ENCODE assay signal across 15 mouse cellular contexts in the genomic region with DNA sequence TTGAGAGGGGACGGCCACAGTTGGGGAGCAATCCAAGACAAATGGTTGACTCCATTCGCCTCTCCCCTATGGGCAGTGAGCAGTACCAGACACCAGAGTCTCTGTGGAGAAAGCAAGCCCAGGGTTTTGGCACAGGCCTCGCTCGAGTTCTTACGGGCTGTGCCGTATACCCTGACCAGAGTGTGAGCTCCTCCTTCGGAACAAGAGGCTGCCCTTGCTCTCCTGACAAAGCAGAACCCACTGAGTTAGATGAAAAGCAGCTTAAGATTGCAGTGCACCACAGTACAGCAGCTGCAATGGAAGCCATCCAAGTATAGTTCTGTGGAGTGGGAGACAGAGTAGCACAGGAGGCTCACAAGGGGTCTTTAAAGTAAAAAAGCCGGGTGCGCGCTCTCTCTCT. TPM values are rescaled to one million over a fixed set of nuclear protein-coding genes. Genes with fewer than 3 reads are reported as not detected.
DNase-seq lines count a peak whose midpoint lies in the region; ATAC-seq and TF ChIP-seq lines count a peak whose summit lies in the region.
"Had no signal": no experiment of that assay in that cellular context is flagged by ENCODE, and none has a peak within 500 bp of the region (broad histone marks: within the 10 kb centered on the region; RNA-seq: fewer than 3 reads in every experiment).

No protein-coding gene starts in this region.

- TF ChIP-seq CTCF in hindbrain, postnatal 0 days (IDR thresholded peaks at IDR 0.05; ENCODE audit: low read depth) = no peak

- DNase-seq in heart, postnatal 10 days = peak; percentile 25 to 33
- DNase-seq in heart, postnatal 36 days = no peak
- no peak for DNase-seq in liver
- DNase-seq in forebrain, embryonic 14.5 days (ENCODE audit: low spot score) = peak; percentile 38
- DNase-seq in hindbrain, postnatal 0 days (ENCODE audit: low spot score) = peak; percentile 46
- DNase-seq in thymus, postnatal 10 days (ENCODE audit: low spot score in 2 of 2) = no peak
- DNase-seq: gastrocnemius, postnatal 10 days; heart, postnatal 14 days had no signal

- no peak overlapping the region for H3K4me3 ChIP-seq in liver, embryonic 15.5 days (replicated peaks)
- H3K4me3 ChIP-seq in forebrain, embryonic 14.5 days (ENCODE audit: low read depth, low read length) = no peak overlapping the region
- H3K4me3 ChIP-seq in hindbrain, postnatal 0 days (ENCODE audit: low read length) = no peak overlapping the region
- H3K4me3 ChIP-seq: erythroblast, embryonic 14.5 days had no signal

- 0 out of 2 replicates have a peak overlapping the region, but pooled peaks have one; percentile 19 for H3K27ac ChIP-seq in liver, embryonic 15.5 days (replicated peaks)
- H3K27ac ChIP-seq in forebrain, embryonic 14.5 days (ENCODE audit: low read depth, low read length) = peak overlapping the region; percentile 39; the same call in 1 of the 2 replicates
- peak overlapping the region; percentile 58 for H3K27ac ChIP-seq in hindbrain, postnatal 0 days
- H3K27ac ChIP-seq: kidney, postnatal 0 days had no signal

- peaks cover 81% of the 10 kb centered on the region for H3K4me1 ChIP-seq in liver, embryonic 15.5 days (replicated peaks)
- peaks cover 9% of the 10 kb centered on the region for H3K4me1 ChIP-seq in forebrain, embryonic 14.5 days (ENCODE audit: control insufficient read depth, insufficient read depth, low read length)
- peaks cover 5% of the 10 kb centered on the region; the same call in 1 of the 2 replicates for H3K4me1 ChIP-seq in hindbrain, postnatal 0 days (ENCODE audit: insufficient read depth, low read length)

- intact Hi-C loops in heart, postnatal 10 days (cut with DNase I) = no loop called here
- intact Hi-C loops in heart, postnatal 36 days (cut with DNase I) = no loop called here

- ATAC-seq in liver, embryonic 15.5 days (ENCODE audit: insufficient read depth) = no peak
- no peak for ATAC-seq in forebrain, embryonic 14.5 days
- ATAC-seq in hindbrain, postnatal 0 days = no peak
- no peak for ATAC-seq in inflammation-experienced regulatory T-cells, adult 6 months

- no peak overlapping the region for H3K9ac ChIP-seq in liver, embryonic 15.5 days
- no peak overlapping the region for H3K9ac ChIP-seq in forebrain, embryonic 14.5 days (ENCODE audit: low read length)
- H3K9ac ChIP-seq in hindbrain, postnatal 0 days (replicated peaks; ENCODE audit: low read length) = no peak overlapping the region

- no peaks in the 10 kb centered on the region for H3K27me3 ChIP-seq in liver, embryonic 15.5 days
- H3K27me3 ChIP-seq in forebrain, embryonic 14.5 days (replicated peaks; ENCODE audit: control insufficient read depth, insufficient read depth, low read length) = no peaks in the 10 kb centered on the region
- no peaks in the 10 kb centered on the region for H3K27me3 ChIP-seq in hindbrain, postnatal 0 days (ENCODE audit: insufficient read depth, low read length)

- WGBS in liver, embryonic 15.5 days (ENCODE audit: insufficient replicate concordance) = 94% methylated on average over 10 of the region's 10 CpGs
- 79% methylated on average over 10 of the region's 10 CpGs for WGBS in forebrain, embryonic 14.5 days
- WGBS in hindbrain, postnatal 0 days = 57% methylated on average over 10 of the region's 10 CpGs

- no peaks in the 10 kb centered on the region for H3K9me3 ChIP-seq in liver, embryonic 15.5 days (replicated peaks)
- H3K9me3 ChIP-seq in forebrain, embryonic 14.5 days (replicated peaks; ENCODE audit: control insufficient read depth, low read length) = no peaks in the 10 kb centered on the region
- no peaks in the 10 kb centered on the region for H3K9me3 ChIP-seq in hindbrain, postnatal 0 days (ENCODE audit: low read length)

- H3K4me2 ChIP-seq in liver, embryonic 15.5 days = no peak overlapping the region
- H3K4me2 ChIP-seq in forebrain, embryonic 14.5 days (ENCODE audit: low read length) = no peak overlapping the region
- H3K4me2 ChIP-seq in hindbrain, postnatal 0 days (ENCODE audit: low read depth, low read length) = no peak overlapping the region

- H3K36me3 ChIP-seq in liver, embryonic 15.5 days (replicated peaks) = peaks cover 60% of the 10 kb centered on the region
- H3K36me3 ChIP-seq in forebrain, embryonic 14.5 days (ENCODE audit: control insufficient read depth, insufficient read depth, low read length) = 0 out of 2 replicates have a peak, but pooled peaks cover 2% of the 10 kb centered on the region
- no peaks in the 10 kb centered on the region for H3K36me3 ChIP-seq in hindbrain, postnatal 0 days (ENCODE audit: insufficient read depth, low read length)

RNA-seq across cellular contexts. Expression of a gene that starts 4.1 kb away (rescaled TPM):
- 10 to 100 TPM; 39.1 to 42.0 TPM for total RNA-seq in heart, postnatal 10 days (2021)
- 10 to 100 TPM; 39.7 to 40.4 TPM for total RNA-seq in heart, postnatal 36 days (2021)
- 86.9 and 90.8 TPM in 2 replicates for polyA plus RNA-seq in liver, embryonic 15.5 days (2015; fragmentation: Nextera tagmentation; extraction: Ambion mirVana)
- 44.6 and 46.9 TPM in 2 replicates for polyA plus RNA-seq in forebrain, embryonic 14.5 days (2014; fragmentation: Nextera tagmentation; extraction: Ambion mirVana)
- total RNA-seq in hindbrain, postnatal 0 days (2014; rRNA removed) = 18.3 and 20.9 TPM in 2 replicates
- 49.9 and 51.7 TPM in 2 replicates for polyA plus RNA-seq in hindbrain, postnatal 0 days (2015; fragmentation: Nextera tagmentation; extraction: Ambion mirVana)
- polyA plus RNA-seq in inflammation-experienced regulatory T-cells, adult 6 months (2017; shearing (Covaris generic)) = 10 to 100 TPM; 44.5 to 50.8 (median 46.5) TPM

RNA-seq across cellular contexts. Expression of a gene that starts 14.8 kb away (rescaled TPM):
- total RNA-seq in heart, postnatal 10 days (2021) = not detected
- total RNA-seq in heart, postnatal 36 days (2021) = under 1 TPM in 1 of 2 experiments, not detected in 1; 0.47 TPM
- 0.31 TPM in 1 of 2 replicates, not detected in the other for polyA plus RNA-seq in liver, embryonic 15.5 days (2015; fragmentation: Nextera tagmentation; extraction: Ambion mirVana)
- polyA plus RNA-seq in forebrain, embryonic 14.5 days (2014; fragmentation: Nextera tagmentation; extraction: Ambion mirVana) = not detected in 2 replicates
- not detected in 2 replicates for total RNA-seq in hindbrain, postnatal 0 days (2014; rRNA removed)
- polyA plus RNA-seq in hindbrain, postnatal 0 days (2015; fragmentation: Nextera tagmentation; extraction: Ambion mirVana) = not detected in 2 replicates
- polyA plus RNA-seq in inflammation-experienced regulatory T-cells, adult 6 months (2017; shearing (Covaris generic)) = 1 to 10 TPM in 1 of 3 experiments, not detected in 2; 2.6 TPM
- total RNA-seq: gastrocnemius, postnatal 10 days; heart, postnatal 14 days; layer of hippocampus, postnatal 14 days had no signal
- polyA plus RNA-seq: erythroblast, embryonic 14.5 days; kidney, postnatal 0 days; liver, embryonic 16.5 days; neural tube, embryonic 11.5 days had no signal

RNA-seq across cellular contexts. Expression of a gene that starts 29.3 kb away (rescaled TPM):
- total RNA-seq in heart, postnatal 10 days (2021) = 100 to 1,000 TPM in 1 of 2 experiments, 10 to 100 TPM in 1; 82.7 to 101 TPM
- 100 to 1,000 TPM; 113 to 116 TPM for total RNA-seq in heart, postnatal 36 days (2021)
- polyA plus RNA-seq in liver, embryonic 15.5 days (2015; fragmentation: Nextera tagmentation; extraction: Ambion mirVana) = 29.9 and 34.7 TPM in 2 replicates
- polyA plus RNA-seq in forebrain, embryonic 14.5 days (2014; fragmentation: Nextera tagmentation; extraction: Ambion mirVana) = 7.7 and 10.5 TPM in 2 replicates
- total RNA-seq in hindbrain, postnatal 0 days (2014; rRNA removed) = 4.2 and 7.1 TPM in 2 replicates
- 14.6 and 14.8 TPM in 2 replicates for polyA plus RNA-seq in hindbrain, postnatal 0 days (2015; fragmentation: Nextera tagmentation; extraction: Ambion mirVana)
- polyA plus RNA-seq in inflammation-experienced regulatory T-cells, adult 6 months (2017; shearing (Covaris generic)) = 100 to 1,000 TPM in 2 of 3 experiments, 10 to 100 TPM in 1; 95.7 to 124 (median 113) TPM

Comparison
In these comparisons a context has a peak if more than half of its experiments do, and no peak if none do; other contexts are left out.
1. DNase-seq: peak in heart, postnatal 10 days (2 of 2), forebrain, embryonic 14.5 days (single experiment) and hindbrain, postnatal 0 days (single experiment); none in heart, postnatal 36 days (0 of 2), liver (single experiment) and thymus, postnatal 10 days (0 of 2).
2. Peak in every context shown above with its lines, with median percentiles within 50 percentile points of each other: H3K27ac ChIP-seq.